Mouse (Mus musculus): ENCODE data around the gene Fam19a1.

Gene Fam19a1

DNA sequence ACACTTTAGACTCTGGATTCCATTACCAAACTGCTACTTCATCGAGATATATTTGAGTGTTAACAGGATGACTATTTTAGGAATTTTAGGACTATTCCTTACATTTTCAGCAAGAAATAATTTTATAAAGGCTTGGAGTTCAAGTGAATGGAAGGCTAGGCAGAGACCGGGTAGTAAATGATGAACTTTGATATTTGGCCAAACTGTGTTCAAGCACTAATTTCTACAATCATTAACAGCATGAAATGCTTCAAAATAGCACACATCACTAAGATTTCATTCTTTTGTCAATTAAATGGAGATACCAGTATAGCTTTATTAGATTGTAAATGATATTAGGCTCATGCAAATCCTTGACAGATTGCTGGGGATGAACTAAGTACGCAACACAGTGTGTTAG, 329.0 kb downstream of the Fam19a1 start:
- DNase-seq: no peak

DNA sequence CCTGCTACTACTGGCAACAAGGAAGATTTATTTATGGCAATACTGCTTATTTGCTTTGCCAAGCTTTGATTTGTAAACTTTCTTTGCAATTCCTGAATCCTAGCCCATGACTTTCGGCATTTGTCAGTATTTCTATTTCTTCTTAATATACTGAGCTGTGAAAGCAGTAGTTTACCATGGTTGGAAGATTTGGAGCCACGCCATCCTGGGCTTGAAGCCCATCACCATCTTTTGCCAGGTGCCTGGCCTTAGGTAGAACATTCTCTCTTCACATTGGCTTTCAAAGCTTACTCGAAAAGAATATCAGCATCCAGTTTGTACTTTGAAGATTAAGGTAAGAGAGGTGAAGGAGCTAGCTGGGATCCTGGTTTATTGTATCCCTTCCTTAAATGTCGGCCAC, 334.5 kb downstream of the Fam19a1 start:
- DNase-seq: no peak

DNA sequence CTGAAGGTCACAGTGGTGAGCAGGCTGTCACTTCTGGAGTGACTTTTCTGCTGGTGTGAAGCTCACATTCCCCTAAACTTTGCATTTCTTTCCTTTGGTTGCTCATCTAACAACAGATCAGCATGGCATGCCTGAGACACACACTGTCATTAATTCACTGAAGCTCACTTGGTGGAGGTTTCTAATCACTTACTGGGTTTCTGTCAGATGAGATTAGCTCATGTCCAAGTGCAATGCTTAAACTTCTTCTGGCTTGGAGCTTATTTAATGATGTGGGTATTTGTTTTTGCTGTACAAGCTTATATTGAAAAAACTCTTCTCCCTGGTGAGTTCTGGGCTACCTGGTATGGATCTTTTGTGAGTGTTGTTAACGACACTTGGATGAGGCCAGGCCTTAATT, 343.3 kb downstream of the Fam19a1 start:
- no peak for DNase-seq

DNA sequence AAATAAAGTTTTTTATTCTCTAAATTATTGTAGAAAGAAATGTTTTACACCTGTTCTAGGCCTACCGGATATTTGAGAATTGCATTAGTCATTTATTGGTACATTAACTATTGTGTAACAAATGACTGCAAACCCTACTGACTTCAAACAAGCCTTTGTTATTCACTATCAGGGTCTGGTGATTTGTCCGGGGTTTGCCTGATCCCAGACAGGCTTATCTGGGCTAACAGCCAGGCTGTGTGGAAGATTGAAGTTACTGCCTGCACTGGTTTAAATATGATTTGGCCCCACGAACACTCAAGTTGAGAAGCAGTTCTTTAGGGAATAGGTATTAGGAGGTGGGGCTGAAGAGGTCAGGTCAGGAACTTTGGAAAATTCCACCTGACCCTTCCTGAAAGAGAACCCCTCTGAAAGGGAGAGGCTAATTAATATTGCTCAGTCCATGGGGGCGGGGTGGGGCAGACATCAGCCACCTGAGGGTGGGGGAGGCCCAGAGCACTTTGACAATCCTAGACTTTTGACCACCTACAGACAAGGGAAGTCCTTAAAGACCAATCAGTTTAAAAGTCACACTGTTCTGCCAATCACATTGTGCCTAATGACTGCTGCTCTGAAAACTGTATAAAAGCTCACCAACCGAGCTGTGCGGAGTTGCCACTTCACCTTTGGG, 344.8 kb downstream of the Fam19a1 start:
- DNase-seq: no peak

DNA sequence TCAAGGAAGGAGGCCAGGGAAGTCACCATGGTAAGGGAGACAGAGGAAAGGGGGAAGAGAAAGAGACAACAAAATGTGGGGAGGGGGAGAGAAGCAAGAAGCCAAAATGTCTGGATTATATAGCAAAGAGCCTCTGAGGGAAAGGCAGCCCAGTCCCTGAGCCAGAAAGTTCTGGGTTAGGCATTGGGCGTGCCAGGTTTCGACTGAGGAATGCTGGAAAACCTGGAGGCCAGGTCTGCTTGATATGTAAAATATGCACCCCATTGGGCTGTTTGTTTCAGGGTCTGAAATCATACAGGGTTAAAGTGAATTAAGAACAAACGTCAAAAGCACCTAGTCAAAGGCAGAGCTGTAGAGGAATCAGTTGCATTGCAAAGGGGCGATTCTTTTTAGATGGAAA, 346.1 kb downstream of the Fam19a1 start:
- DNase-seq: no peak

DNA sequence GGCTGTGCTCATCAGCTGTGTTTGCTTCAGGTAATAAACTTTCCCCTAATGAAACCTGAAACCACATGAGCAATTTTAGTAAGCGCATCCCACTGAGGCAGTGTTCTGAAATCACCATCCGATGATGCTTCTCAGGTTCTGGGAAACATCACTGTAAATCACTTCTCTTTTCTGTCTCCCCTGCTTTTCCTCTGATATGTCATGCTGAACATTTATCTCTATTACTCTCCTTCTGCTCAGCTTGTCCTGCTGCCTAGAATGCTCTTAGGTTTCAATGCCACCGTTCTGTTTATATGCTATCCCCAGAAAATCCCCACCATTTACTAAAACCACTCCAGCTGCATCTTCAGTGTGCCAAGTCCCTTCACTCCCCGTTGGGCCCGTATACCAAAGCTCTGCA, 386.5 kb downstream of the Fam19a1 start:
- DNase-seq: no peak

DNA sequence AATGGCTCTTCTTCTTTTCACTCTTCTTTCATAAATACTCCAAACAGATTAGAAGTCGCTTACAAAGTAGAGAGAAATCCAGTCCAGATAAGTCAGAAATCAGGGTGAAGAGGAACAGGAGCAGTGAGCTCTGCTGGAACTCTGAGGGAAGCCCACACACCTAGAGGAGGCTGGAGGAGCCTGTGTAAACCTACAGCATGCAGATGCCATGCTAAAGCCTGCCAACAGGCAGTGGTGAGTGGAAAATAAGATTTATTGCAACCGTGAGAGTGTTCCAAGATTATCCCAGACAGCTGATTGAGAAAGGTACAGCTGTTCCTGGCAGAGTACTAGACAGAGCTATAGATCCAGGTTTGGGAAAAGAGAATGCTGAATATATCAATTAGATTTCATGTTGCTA, 428.6 kb downstream of the Fam19a1 start:
- no peak for DNase-seq

DNA sequence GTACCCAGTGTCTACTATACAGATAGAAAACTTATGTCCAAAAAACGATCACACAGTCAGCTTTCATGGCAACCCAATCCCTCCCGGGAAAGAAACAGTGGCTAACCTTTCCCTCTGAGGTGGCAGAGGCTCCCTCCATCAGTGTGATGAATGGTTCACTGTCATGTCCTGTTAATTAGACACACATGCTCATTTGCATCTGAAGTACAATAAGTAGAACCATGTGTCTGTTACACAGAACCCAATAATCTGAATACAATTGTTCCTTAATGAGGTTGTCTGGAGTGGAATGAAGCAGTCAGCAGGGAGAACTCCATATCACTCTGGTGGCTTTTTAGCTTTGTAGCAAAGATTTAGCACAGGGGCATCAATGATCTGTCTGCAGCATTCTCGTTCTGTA, 431.9 kb downstream of the Fam19a1 start:
- DNase-seq: no peak

DNA sequence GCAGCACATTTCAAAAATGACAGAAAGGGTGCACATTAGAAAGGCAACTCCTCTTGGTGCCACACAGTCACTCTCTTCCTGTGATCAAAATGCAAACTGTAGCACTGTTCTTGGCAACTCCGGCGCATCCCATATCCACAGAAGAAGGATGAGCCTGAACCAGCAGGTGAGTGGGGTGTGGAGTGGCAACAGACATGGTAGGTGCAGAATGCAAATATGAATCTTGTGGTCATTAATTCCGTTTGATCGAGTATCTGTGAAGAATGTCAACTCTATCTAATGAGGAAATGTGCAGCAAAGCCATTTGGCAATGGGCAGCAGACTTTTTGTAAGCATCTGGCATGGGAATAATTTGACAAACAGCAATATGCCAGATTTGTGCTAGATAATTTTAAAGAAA, 437.5 kb downstream of the Fam19a1 start:
- DNase-seq: no peak

DNA sequence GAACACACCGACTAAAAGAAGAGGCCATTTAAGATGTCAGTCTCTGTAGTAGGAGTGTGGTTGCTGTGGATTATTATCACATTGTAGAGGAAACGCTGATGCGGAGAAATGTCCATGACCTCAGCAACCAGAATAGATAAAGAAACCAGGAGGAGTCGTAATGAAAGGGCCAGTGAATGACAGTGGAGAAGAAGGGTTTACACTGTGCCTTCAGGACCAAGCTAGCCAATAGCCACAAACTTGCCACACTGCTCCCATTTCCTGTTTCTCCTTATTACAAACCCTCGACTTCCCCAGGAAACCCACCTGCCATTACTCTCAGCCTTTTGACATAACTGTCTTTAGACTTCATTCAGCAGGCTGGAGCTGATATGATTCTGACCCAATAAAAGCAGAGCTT, 465.7 kb downstream of the Fam19a1 start:
- no peak for DNase-seq

DNA sequence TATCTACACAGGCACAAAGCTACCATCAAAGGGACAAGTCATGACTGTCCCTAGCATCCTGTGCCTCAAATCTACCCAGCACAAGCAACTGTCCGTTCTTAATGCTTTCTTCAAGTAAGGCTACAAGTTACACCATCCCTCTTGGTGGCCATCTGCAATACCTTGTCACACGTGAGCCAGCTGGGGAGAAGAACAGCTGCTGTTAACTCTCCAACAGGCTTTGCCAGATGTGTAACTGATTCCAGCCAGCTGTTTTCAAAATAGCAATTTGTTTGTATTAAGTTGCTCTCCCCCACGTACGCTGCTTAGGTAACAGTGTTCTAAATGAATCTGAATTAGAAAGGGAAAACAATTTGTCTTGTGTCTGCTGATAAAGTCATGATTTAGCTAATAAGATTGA, 467.8 kb downstream of the Fam19a1 start:
- DNase-seq: no peak

DNA sequence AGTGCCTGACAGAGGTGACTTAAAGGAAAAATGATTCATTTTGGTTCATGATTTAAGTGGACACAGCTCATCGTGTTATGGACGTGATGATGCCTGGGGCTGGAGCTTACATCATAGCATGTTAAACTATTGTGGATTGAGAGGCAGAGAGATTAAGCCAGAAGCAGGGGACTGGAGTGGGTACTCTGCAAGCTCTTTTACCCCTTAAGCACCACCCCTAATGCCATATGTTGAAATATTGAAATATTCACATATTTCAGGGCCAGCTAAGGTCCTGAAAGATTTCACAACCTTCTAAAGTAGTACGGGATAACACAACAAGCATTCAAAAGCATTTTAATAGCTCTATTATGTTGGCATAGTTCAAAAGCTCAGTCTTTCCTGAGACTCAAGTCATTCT, 468.2 kb downstream of the Fam19a1 start:
- DNase-seq: no peak

DNA sequence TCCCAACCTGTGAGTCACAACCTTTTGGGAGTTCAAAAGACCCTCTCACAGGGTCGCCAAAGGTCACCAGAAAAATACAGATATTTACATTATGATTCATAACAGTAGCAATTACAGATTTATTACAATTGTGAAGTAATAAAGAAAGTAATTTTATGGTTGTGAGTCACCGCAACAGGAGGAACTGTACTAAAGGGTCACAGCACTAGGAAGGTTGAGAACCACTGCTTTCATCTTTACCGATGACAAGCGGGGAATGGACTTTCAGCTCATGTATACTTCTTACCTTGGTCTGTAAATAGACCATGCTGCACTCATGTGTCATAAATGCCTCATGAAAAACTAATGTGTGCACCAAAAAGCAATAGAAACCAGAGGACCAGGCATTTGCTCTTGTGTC, 474.5 kb downstream of the Fam19a1 start:
- DNase-seq: no peak

DNA sequence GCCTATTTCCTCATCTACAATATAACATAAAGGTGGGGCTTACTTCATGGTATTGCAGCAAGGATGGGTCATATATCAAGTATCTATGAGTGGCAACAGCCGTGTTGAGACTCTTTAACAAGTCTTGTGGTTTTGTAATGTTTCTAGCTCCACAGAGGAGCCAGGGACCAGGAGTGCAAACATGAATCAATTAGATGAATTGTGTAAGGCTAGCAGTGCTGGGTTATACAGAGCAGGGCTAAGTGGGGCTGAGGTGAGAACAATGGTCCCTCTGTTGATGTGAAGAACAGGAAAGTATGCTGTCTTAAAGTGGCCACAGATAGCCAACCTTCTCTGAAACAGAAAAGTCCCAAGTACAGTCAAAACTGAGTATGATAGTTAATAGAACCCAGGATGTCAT, 480.1 kb downstream of the Fam19a1 start:
- DNase-seq: no peak

DNA sequence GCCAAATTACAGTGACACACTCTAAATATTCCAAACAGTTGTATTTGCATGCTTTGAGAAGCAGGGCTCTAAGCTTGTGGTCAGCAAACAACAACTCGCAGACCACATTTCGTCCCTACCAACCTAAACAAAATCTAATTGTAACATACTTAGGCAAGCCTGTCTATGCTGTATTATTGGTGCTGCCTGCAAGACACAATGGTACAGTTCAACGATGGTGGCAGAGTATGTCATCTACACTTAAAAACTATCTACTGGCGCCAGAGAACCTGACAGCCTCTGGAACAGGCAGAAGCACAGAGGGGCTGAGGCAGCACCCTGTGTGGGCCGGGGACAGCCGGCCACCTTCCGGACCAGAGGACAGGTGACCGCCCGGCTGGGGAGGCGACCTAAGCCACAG, 482.2 kb downstream of the Fam19a1 start:
- no peak for DNase-seq

DNA sequence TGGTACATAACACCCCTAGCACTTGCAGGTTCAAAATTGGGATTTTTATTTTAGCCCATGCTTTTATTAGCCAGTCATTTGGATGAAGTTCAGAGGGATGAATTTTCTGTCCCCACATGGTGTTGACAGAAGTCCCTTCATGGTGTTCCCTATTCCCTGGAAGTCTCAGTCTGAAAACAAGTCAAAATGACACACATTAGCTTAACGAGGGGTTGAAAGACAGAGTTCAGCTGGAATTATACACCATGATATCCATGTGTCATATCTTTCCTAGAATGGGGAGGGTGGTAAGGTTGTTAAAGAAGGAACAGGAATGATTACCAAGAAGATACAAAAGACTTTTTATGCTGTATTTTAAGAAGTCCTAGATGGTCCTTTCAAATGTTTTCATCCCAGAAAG, 511.2 kb downstream of the Fam19a1 start:
- no peak for DNase-seq

DNA sequence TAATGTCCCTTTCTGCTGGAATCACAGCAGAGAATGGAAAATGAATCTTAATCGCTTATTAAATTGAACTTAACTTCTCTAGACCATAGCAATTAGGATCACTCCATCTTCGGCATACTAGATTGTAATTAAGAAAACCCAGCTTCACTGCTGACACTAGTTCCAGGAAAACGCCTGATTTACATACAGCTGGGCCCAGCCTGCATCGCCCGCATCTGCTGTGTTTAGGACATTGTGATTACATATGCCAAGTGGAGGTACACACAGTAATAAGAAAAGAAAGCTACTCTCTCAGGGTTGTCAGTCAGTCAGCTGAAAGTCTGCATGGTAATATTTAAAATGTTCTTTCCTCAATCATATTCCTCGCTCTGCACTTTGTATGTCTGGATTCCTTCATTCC, 518.6 kb downstream of the Fam19a1 start:
- DNase-seq: no peak

DNA sequence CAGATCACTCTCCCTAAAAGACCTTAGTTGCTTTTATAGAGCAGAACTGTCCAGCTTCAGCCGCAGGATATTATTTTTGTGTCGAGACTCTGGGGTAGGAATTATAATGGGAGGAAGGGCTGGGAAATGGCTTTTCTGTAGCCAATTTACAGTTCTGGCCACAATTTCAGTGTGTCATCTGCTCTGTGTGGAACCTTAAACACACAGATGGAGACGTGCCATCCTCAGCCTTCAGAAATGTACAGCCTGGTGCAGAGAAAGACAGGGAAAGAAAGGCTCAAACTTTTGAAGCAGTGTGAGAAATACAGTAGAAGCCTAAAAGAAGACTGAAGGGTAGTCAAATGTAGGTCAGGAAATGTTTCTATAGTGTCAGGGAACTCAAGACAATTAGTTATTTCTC, 519.3 kb downstream of the Fam19a1 start:
- no peak for DNase-seq

DNA sequence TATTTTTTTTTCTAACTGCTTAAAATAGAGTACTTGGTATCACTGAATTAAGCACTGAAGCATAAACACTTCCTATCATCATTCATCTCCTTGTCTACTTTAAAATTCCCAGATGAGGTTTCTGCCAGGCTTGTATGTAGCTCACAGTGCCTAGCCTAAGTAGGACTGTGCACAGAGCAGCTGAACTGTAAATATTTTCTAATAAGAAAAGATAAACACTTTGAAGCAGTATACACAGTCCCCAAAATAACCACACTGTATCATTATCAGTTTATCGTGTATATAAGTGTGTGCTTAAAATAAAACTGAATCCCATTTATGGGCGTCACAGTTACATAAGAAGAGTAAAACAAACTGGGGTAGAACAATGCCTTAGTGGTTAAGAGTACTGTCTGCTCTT, 522.7 kb downstream of the Fam19a1 start:
- no peak for DNase-seq

DNA sequence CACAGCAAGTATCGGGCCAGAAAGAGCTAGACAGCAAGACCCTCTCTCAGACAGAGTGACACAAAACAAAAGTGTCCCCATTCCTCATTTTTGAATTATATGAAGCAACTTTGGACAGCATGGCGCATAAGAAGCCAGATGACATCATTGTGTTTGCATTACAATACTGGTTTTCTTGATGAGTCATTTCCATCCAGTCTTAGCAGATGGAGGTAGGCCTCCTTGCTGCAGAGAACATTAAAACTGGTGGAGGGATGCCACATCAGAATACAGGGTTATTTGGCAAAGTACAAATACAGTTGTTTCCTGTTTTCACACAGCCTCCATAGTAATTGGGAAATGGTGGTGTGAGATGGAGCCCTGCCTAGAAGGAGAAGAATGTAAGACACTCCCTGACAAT, 535.8 kb downstream of the Fam19a1 start:
- DNase-seq: no peak

DNA sequence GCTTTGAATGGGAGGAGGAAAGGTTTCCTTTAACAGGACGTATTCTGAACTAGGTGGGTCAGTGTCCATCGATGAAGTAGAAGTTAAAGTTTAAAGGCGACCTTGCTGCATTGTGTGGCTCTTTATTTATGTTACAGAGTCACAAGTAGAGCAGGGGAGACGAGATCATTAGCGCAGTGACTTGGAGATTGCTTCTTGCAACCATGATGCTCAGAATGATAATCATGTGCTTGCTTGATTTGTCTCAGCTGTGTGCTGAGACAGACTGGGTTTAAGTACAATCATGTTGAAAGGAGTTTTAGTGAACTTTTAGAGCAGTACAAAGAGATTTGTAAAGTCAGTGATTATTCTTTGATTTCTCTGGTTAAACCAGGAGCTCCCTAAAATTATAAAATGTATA, 536.3 kb downstream of the Fam19a1 start:
- no peak for DNase-seq

DNA sequence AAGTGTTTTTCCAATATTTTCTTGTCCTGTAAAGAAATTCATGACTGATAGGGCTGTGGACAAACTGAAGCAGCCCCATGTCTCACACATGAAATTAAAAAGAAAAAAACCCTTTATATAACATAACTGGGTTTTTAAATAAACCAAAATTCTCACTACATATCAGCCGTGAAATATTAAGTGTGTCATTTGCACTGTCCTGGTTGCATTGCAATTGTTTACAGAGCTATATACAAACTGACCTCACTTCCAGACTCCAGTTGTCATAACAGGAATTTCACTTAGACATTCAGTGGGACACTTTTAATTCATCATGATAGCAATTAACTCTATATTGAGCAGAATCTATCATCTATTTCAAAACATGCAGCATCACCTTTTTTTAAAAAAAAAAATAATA, 553.4 kb downstream of the Fam19a1 start:
- no peak for DNase-seq

DNA sequence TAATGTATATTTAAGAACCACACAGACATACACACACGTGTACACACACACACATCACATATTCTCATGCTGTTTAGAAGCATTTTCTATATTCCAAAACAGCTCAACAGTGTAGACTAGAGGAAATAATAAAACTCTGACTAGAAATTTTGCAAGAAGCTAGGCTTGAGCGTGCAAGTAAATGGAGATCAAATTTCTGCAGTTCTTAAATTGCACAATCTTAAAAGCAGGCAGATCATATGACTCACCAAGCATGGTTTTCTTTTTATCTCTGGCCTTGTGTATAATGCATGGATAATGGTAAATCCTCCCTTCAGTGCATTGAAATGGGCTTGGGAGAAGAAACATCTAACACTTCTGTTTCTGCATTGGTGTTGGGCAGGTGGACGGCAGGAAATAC, 564.9 kb downstream of the Fam19a1 start:
- DNase-seq: no peak

Measured in cerebellum, adult 9-10 months (tissue).